Mouse (Mus musculus): ENCODE results near the gene Ctbp1. TPM values are rescaled to one million over a fixed set of nuclear protein-coding genes. Genes with fewer than 3 reads are reported as not detected.

Ctbp1 gene
- polyA plus RNA-seq, 1 experiment: 98.6 TPM

GRCm38 (mm10) chr5:33222841-33223744, 51.7 kb downstream of the Ctbp1 start:
- Histone ChIP-seq H3K27ac (ENCODE audit: control insufficient read depth, insufficient read depth, low read depth, low read length, poor library complexity) (no peak overlapping the region), H3K4me1 (ENCODE audit: control insufficient read depth, insufficient read depth, low read length) (peaks cover 2% of the 10 kb centered on the region; the same call in 1 of the 2 replicates), H3K4me3 (replicated peaks; ENCODE audit: control insufficient read depth, low read depth, low read length) (no peak overlapping the region)
- WGBS: 52% methylated on average over 9 of the region's 9 CpGs
- TF ChIP-seq CTCF (IDR thresholded peaks at IDR 0.05; ENCODE audit: control insufficient read depth, insufficient read depth, low read length) (no peak), POLR2A (IDR thresholded peaks at IDR 0.05; ENCODE audit: borderline replicate concordance, control insufficient read depth, low read depth, low read length) (no peak)

- Histone ChIP-seq H3K4me1 (ENCODE audit: control insufficient read depth, insufficient read depth, low read length) (peaks cover 2% of the 10 kb centered on the region; the same call in 1 of the 2 replicates), H3K27ac (ENCODE audit: control insufficient read depth, insufficient read depth, low read depth, low read length, poor library complexity) (no peak overlapping the region), H3K4me3 (replicated peaks; ENCODE audit: control insufficient read depth, low read depth, low read length) (no peak overlapping the region)
- TF ChIP-seq POLR2A (IDR thresholded peaks at IDR 0.05; ENCODE audit: borderline replicate concordance, control insufficient read depth, low read depth, low read length): no peak
- no peak for TF ChIP-seq CTCF (IDR thresholded peaks at IDR 0.05; ENCODE audit: control insufficient read depth, insufficient read depth, low read length)
- 35% methylated on average over 6 of the region's 6 CpGs for WGBS
These were observed 52.4 kb downstream of the Ctbp1 start for GRCm38 (mm10) chr5:33222389-33222788.

- WGBS: 83% methylated on average over 10 of the region's 10 CpGs
- no peak overlapping the region for H3K27ac ChIP-seq (ENCODE audit: control insufficient read depth, insufficient read depth, low read depth, low read length, poor library complexity)
- peaks cover 2% of the 10 kb centered on the region; the same call in 1 of the 2 replicates for H3K4me1 ChIP-seq (ENCODE audit: control insufficient read depth, insufficient read depth, low read length)
- TF ChIP-seq POLR2A (IDR thresholded peaks at IDR 0.05; ENCODE audit: borderline replicate concordance, control insufficient read depth, low read depth, low read length) (no peak), CTCF (IDR thresholded peaks at IDR 0.05; ENCODE audit: control insufficient read depth, insufficient read depth, low read length) (no peak)
- no peak overlapping the region for H3K4me3 ChIP-seq (replicated peaks; ENCODE audit: control insufficient read depth, low read depth, low read length)
These were observed 54.3 kb downstream of the Ctbp1 start for GRCm38 (mm10) chr5:33220350-33221044.

- Histone ChIP-seq H3K4me1 (ENCODE audit: control insufficient read depth, insufficient read depth, low read length) (peaks cover 2% of the 10 kb centered on the region; the same call in 1 of the 2 replicates), H3K27ac (ENCODE audit: control insufficient read depth, insufficient read depth, low read depth, low read length, poor library complexity) (no peak overlapping the region), H3K4me3 (replicated peaks; ENCODE audit: control insufficient read depth, low read depth, low read length) (no peak overlapping the region)
- TF ChIP-seq POLR2A (IDR thresholded peaks at IDR 0.05; ENCODE audit: borderline replicate concordance, control insufficient read depth, low read depth, low read length): no peak
- TF ChIP-seq CTCF (IDR thresholded peaks at IDR 0.05; ENCODE audit: control insufficient read depth, insufficient read depth, low read length): no peak
- WGBS: 86% methylated on average over 4 of the region's 4 CpGs
These were observed 55.0 kb downstream of the Ctbp1 start for GRCm38 (mm10) chr5:33219831-33220230.

- Histone ChIP-seq H3K4me1 (ENCODE audit: control insufficient read depth, insufficient read depth, low read length) (peaks cover 2% of the 10 kb centered on the region; the same call in 1 of the 2 replicates), H3K27ac (ENCODE audit: control insufficient read depth, insufficient read depth, low read depth, low read length, poor library complexity) (no peak overlapping the region), H3K4me3 (replicated peaks; ENCODE audit: control insufficient read depth, low read depth, low read length) (no peak overlapping the region)
- TF ChIP-seq CTCF (IDR thresholded peaks at IDR 0.05; ENCODE audit: control insufficient read depth, insufficient read depth, low read length) (no peak), POLR2A (IDR thresholded peaks at IDR 0.05; ENCODE audit: borderline replicate concordance, control insufficient read depth, low read depth, low read length) (no peak)
- 56% methylated on average over 20 of the region's 20 CpGs for WGBS
These were observed 55.9 kb downstream of the Ctbp1 start for GRCm38 (mm10) chr5:33218746-33219449.

- Histone ChIP-seq H3K4me1 (ENCODE audit: control insufficient read depth, insufficient read depth, low read length) (peaks cover 2% of the 10 kb centered on the region; the same call in 1 of the 2 replicates), H3K27ac (ENCODE audit: control insufficient read depth, insufficient read depth, low read depth, low read length, poor library complexity) (no peak within 1 kb of the TSS), H3K4me3 (replicated peaks; ENCODE audit: control insufficient read depth, low read depth, low read length) (no peak within 1 kb of the TSS)
- no peak for TF ChIP-seq POLR2A (IDR thresholded peaks at IDR 0.05; ENCODE audit: borderline replicate concordance, control insufficient read depth, low read depth, low read length)
- no peak for TF ChIP-seq CTCF (IDR thresholded peaks at IDR 0.05; ENCODE audit: control insufficient read depth, insufficient read depth, low read length)
- WGBS: 31% methylated on average over 5 of the region's 5 CpGs
These were observed 56.7 kb downstream of the Ctbp1 start, which contains the start of gene Spon2 for GRCm38 (mm10) chr5:33218081-33218480. Gene Spon2, minus strand, starts transcription at chr5:33218455.

GRCm38 (mm10) chr5:33217663-33218062, 57.1 kb downstream of the Ctbp1 start:
- TF ChIP-seq CTCF (IDR thresholded peaks at IDR 0.05; ENCODE audit: control insufficient read depth, insufficient read depth, low read length) (no peak), POLR2A (IDR thresholded peaks at IDR 0.05; ENCODE audit: borderline replicate concordance, control insufficient read depth, low read depth, low read length) (no peak)
- H3K4me3 ChIP-seq (replicated peaks; ENCODE audit: control insufficient read depth, low read depth, low read length): no peak overlapping the region
- H3K27ac ChIP-seq (ENCODE audit: control insufficient read depth, insufficient read depth, low read depth, low read length, poor library complexity): no peak overlapping the region
- peaks cover 2% of the 10 kb centered on the region; the same call in 1 of the 2 replicates for H3K4me1 ChIP-seq (ENCODE audit: control insufficient read depth, insufficient read depth, low read length)
- 57% methylated on average over 3 of the region's 3 CpGs for WGBS

Measured in bone marrow, adult 2 months (tissue).